Mouse (Mus musculus) adrenal gland, postnatal 10 days (tissue): ENCODE data around the gene Ltf. TPM values are rescaled to one million over a fixed set of nuclear protein-coding genes. Genes with fewer than 3 reads are reported as not detected.

Source experiments
- DNase-seq: peaks from one replicate; pipeline ENCODE4 v3.0.0; 2021; ENCODE audit warnings: mixed read lengths
- total RNA-seq, 2 experiments: library from RNA; stranded (reverse); gene quantifications; 2 replicates each; pipeline ENCODE4 v1.2.3; 2021

The Ltf gene
- total RNA-seq, 2 experiments from 2014 or later = 14.8 to 15.6 TPM

- no peak for DNase-seq
These were observed 68.0 kb downstream of the Ltf start for GRCm38 (mm10) chr9:111086995-111087606.

GRCm38 (mm10) chr9:111087960-111088359 lies 68.9 kb downstream of the Ltf start:
- DNase-seq = no peak

- DNase-seq = no peak
These were observed 69.8 kb downstream of the Ltf start for GRCm38 (mm10) chr9:111088886-111089285.

Other genes with a start within 250 kb of the Ltf start
- gene Prss42, start 221.1 kb upstream of the Ltf start, total RNA-seq = not detected
- gene Prss44, start 205.3 kb upstream of the Ltf start, total RNA-seq = not detected
- gene Prss43, start 192.6 kb upstream of the Ltf start, total RNA-seq = not detected
- not detected for gene Prss45, start 184.7 kb upstream of the Ltf start, total RNA-seq
- gene Prss46, start 174.8 kb upstream of the Ltf start, total RNA-seq = not detected
- under 1 TPM in 1 of 2 experiments, not detected in 1; 0.67 TPM for gene Prss50, start 161.3 kb upstream of the Ltf start, total RNA-seq
- gene Als2cl, start 139.4 kb upstream of the Ltf start, total RNA-seq = 10 to 100 TPM; 16.4 to 18.2 TPM
- gene Tmie, start 139.2 kb upstream of the Ltf start, total RNA-seq = 1 to 10 TPM; 1.9 to 5.6 TPM
- not detected for gene Fam240a, start 102.4 kb upstream of the Ltf start, total RNA-seq
- not detected for gene Tdgf1, start 73.1 kb upstream of the Ltf start, total RNA-seq
- 1 to 10 TPM; 2.2 to 5.4 TPM for gene Lrrc2, start 67.7 kb upstream of the Ltf start, total RNA-seq
- gene Rtp3, start 28.7 kb upstream of the Ltf start, total RNA-seq = 10 to 100 TPM in 1 of 2 experiments, 1 to 10 TPM in 1; 7.5 to 10.3 TPM
- 1 to 10 TPM; 3.4 to 4.8 TPM for gene Ccrl2, start 38.2 kb downstream of the Ltf start, total RNA-seq
- 10 to 100 TPM; 41.7 to 50.1 TPM for gene Lrrfip2, start 98.3 kb downstream of the Ltf start, total RNA-seq